Mouse (Mus musculus) lung, embryonic 14.5 days (tissue): Measurements from ENCODE around the gene Dhdds. TPM values are rescaled to one million over a fixed set of nuclear protein-coding genes. Genes with fewer than 3 reads are reported as not detected.
A peak's percentile ranks its signal among the peaks of the same experiment; 100 is the strongest.

Experiments
- ATAC-seq: fragments of 200-750 bp; cut with Nextera tagmentation; 2 replicates; pipeline ENCODE4 v1.8.0; 2017; ENCODE audit warnings: mild to moderate bottlenecking, moderate TSS enrichment, moderate library complexity; ENCODE audit not compliant: insufficient read depth
- DNase-seq: peaks from one replicate; pipeline ENCODE4 v3.0.0-alpha.2; 2015
- H3K27ac ChIP-seq: fragments of 300-500 bp; sonication (generic); 2 replicates; pipeline ENCODE4 v1.5.1; 2014; ENCODE audit warnings: low read depth, mild to moderate bottlenecking, moderate library complexity
- H3K27me3 ChIP-seq: fragments of 300-500 bp; sonication (generic); 2 replicates; pipeline ENCODE4 v1.6.1; 2014; ENCODE audit warnings: low read length, control low read depth; ENCODE audit not compliant: insufficient read depth
- H3K36me3 ChIP-seq: fragments of 300-500 bp; sonication (generic); 2 replicates; pipeline ENCODE4 v1.6.1; 2014; ENCODE audit warnings: control low read depth; ENCODE audit not compliant: insufficient read depth
- H3K4me1 ChIP-seq: fragments of 300-500 bp; sonication (generic); 2 replicates; pipeline ENCODE4 v1.6.1; 2014; ENCODE audit warnings: antibody characterized with exemption, control low read depth; ENCODE audit not compliant: insufficient read depth
- H3K4me2 ChIP-seq: fragments of 300-500 bp; sonication (generic); 2 replicates; pipeline ENCODE4 v1.6.1; 2014; ENCODE audit warnings: mild to moderate bottlenecking
- H3K4me3 ChIP-seq: fragments of 300-500 bp; sonication (generic); 2 replicates; pipeline ENCODE4 v1.5.1; 2014; ENCODE audit warnings: low read depth, low read length
- H3K9ac ChIP-seq: fragments of 300-500 bp; sonication (generic); 2 replicates; pipeline ENCODE4 v1.6.1; 2014
- H3K9me3 ChIP-seq: fragments of 300-500 bp; sonication (generic); 2 replicates; pipeline ENCODE4 v1.6.1; 2016; ENCODE audit warnings: low read depth, low read length, control low read depth
- CTCF ChIP-seq: IDR thresholded peaks from 2 replicates; pipeline ENCODE4 v1.5.1; 2016; ENCODE audit warnings: antibody characterized with exemption, low read depth
- WGBS: fragments of 180-500 bp; shearing (Covaris S2); extraction: QIAGEN DNeasy Blood & Tissue Kit; methylation state at CpG from one replicate; pipeline ENCODE4 v1.1.7; 2014; 5-methylcytosine and 5-hydroxymethylcytosine counted together
- polyA plus RNA-seq: library from polyadenylated mRNA; unstranded; fragments of >200 nt; fragmentation: Nextera tagmentation; extraction: Ambion mirVana; gene quantifications from 2 replicates; pipeline ENCODE4 v1.2.1, GENCODE M21; 2014

Dhdds gene
- 43.7 and 45.6 TPM in 2 replicates for polyA plus RNA-seq

DNA sequence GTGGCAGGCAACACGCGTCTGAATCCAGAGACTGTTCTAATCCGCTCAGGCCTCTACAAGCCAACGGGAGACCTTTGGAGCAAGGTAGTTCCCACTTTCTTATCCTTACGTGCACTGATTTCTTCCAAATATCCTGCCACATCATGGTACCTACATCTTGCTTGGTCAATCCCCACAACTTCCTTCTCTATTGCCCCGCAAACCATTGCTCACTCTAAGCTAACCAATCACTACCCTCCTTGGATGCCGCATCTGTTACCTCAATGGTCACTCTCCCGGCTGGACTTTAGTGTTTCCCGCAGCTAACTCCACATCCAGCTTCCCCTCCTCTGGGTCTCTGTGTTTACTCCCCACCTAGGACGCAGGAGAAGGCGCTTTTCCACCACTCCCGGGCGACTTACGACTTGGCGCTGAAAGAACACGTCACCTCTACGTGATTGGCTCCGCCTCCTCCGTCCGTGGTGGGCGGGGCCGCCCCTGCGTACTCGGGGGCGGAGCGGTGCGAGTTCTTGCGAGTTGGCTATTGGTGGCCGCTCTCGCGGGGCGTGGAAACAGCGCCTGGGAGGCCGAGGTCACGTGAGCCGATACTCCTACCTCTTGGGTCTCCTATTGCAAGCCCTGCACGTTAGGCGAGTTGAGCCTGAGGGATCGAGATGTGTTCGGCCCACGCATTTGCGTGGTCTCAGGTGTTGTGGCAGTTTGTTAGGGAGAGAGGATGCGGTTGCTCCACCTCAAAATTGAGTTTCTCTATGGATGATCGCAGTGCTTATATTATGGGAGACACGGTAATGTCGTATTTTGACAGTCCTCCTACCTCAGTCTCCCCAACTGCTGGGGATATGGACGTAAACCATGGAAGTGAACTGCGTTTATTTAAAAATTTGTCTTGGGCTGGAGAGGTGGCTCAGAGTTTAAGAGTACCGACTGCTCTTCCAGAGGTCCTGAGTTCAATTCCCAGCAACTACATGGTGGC, at the start of gene Dhdds:
Gene Dhdds (minus strand): TSS at position 453 of the 973 bp plus-strand sequence.
- Histone ChIP-seq H3K4me1 (no peaks in the 10 kb centered on the region), H3K4me2 (peak within 1 kb of the TSS; percentile 88), H3K27me3 (no peaks in the 10 kb centered on the region), H3K9me3 (no peaks in the 10 kb centered on the region), H3K27ac (0 out of 2 replicates have a peak within 1 kb of the TSS, but pooled peaks have one; percentile 15), H3K4me3 (peak within 1 kb of the TSS; percentile 77), H3K9ac (peak within 1 kb of the TSS; percentile 73), H3K36me3 (peaks cover 18% of the 10 kb centered on the region)
- ATAC-seq = peak; percentile 99
- WGBS = under 1% methylated on average over 49 of the region's 49 CpGs
- no peak for TF ChIP-seq CTCF
- peak; percentile 100 for DNase-seq

DNA sequence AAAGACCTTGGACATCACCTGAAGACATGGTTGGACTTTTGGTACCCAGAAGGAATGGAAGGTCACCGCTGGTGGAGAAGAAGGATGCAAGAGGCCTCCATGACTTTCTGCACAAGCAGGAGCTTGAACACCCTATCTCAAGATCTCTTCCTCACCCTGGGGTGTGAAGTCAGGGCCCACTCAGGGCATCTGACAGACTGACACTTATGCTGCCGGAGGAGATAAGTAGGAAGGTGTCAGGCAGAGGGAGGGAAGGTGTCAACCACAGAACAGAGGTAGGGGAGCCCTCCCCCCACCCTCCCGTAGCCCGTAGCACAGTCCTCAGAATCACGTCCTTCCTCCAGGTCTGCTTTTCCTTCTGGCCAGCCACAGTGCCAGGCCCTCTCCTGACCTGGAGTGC, 46.9 kb upstream of the Dhdds start:
- Histone ChIP-seq H3K4me3 (no peak overlapping the region), H3K27ac (no peak overlapping the region), H3K36me3 (no peaks in the 10 kb centered on the region), H3K9ac (no peak overlapping the region), H3K4me1 (peaks cover 2% of the 10 kb centered on the region), H3K4me2 (no peak overlapping the region), H3K9me3 (no peaks in the 10 kb centered on the region), H3K27me3 (no peaks in the 10 kb centered on the region)
- 45% methylated on average over 5 of the region's 5 CpGs for WGBS
- ATAC-seq (no peak), DNase-seq (no peak)
- TF ChIP-seq CTCF = no peak

DNA sequence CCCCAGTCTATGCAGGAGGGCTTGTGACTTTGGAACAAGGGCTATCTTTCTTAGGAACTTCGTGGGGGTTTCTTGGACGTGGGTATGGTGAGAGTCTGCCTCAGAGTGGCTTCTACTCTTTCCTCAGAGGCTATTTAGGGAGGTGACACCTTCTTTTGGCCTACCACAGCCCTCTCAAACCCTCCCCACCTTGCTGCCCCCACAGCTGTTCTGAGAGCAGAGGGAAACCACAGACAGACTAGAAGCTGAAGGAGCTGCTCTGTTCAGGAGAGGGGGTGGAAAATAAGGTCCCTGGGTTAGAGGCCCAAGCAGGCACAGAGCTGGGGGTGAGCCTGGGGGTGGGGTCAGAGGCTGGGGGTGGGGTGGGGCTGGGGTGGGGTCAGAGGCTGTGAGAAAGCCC, 42.3 kb upstream of the Dhdds start:
- Histone ChIP-seq H3K4me1 (no peaks in the 10 kb centered on the region), H3K27ac (no peak overlapping the region), H3K4me3 (no peak overlapping the region), H3K4me2 (no peak overlapping the region), H3K9me3 (no peaks in the 10 kb centered on the region), H3K9ac (no peak overlapping the region), H3K27me3 (no peaks in the 10 kb centered on the region), H3K36me3 (no peaks in the 10 kb centered on the region)
- ATAC-seq = no peak
- no peak for DNase-seq
- no peak for TF ChIP-seq CTCF
- WGBS = 25% methylated on average over 2 of the region's 2 CpGs

DNA sequence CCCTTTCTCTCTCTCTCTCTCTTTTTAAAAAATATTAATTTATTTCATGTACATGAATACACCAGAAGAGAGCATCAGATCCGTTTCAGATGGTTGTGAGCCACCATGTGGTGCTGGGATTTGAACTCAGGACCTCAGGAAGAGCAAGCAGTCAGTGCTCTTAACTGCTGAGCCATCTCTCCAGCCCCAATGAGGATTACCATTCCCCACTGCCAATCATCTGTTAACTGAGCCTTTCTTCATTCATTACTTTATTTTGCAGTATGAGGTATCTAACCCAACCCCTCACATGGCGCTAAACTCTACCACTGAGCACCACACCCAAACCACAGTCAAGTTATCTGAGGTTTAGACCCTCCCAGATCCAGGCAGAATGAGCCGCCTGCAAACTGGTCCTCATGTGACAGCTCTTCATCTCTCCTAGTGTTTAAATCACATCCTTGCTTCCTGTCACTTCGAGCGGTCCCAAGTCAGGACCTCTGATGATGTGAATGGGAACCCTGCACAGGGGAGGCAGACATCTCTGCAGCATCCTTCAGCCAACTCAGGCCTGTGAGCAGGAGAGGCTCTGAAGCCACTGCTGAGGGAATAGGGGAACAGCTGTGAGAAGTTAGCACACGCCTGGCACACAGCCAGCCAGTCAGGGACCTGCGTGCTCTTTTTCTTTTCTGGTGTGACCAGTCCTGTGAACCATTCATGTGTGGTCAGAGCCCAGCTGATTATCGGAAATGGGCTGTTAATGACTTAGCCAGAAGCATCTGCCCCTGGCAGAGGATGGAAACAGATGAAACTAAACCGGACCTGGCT, 40.8 kb upstream of the Dhdds start:
- no peaks in the 10 kb centered on the region for H3K36me3 ChIP-seq
- WGBS = 30% methylated on average over 9 of the region's 9 CpGs
- H3K4me2 ChIP-seq = no peak overlapping the region
- ATAC-seq = peak; percentile 74; the same call in 1 of the 2 replicates
- H3K27ac ChIP-seq = no peak overlapping the region
- no peak overlapping the region for H3K9ac ChIP-seq
- peak; percentile 90 for DNase-seq
- no peaks in the 10 kb centered on the region for H3K27me3 ChIP-seq
- no peaks in the 10 kb centered on the region for H3K4me1 ChIP-seq
- no peak overlapping the region for H3K4me3 ChIP-seq
- H3K9me3 ChIP-seq = no peaks in the 10 kb centered on the region
- no peak for TF ChIP-seq CTCF

DNA sequence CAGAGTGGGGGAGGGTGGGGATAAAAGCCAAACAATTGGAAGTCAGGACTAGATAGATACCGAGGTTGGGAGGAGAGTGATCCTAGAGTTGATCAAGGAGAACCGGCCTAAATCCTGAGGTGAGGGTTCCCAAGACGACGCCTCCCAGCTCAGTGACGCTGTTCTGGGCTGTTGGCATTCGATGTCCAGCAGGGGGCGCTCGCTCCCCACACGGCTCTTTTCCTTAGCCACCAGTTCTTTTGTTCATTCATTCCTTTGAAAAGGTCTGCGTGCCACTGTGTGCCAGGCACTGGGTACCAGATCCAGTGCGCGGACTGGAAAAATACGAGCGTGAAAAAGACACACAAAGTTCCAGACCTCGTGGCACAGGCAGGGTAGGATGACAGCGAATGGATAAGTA, 35.2 kb upstream of the Dhdds start:
- no peaks in the 10 kb centered on the region for H3K4me1 ChIP-seq
- H3K4me3 ChIP-seq = no peak overlapping the region
- H3K9me3 ChIP-seq = no peaks in the 10 kb centered on the region
- H3K9ac ChIP-seq = no peak overlapping the region
- WGBS = 5% methylated on average over 16 of the region's 16 CpGs
- H3K27me3 ChIP-seq = no peaks in the 10 kb centered on the region
- TF ChIP-seq CTCF = peak; percentile 98
- ATAC-seq = no peak; the same call in 1 of the 2 replicates
- H3K27ac ChIP-seq = no peak overlapping the region
- DNase-seq = peak; percentile 89
- no peaks in the 10 kb centered on the region for H3K36me3 ChIP-seq
- H3K4me2 ChIP-seq = no peak overlapping the region

DNA sequence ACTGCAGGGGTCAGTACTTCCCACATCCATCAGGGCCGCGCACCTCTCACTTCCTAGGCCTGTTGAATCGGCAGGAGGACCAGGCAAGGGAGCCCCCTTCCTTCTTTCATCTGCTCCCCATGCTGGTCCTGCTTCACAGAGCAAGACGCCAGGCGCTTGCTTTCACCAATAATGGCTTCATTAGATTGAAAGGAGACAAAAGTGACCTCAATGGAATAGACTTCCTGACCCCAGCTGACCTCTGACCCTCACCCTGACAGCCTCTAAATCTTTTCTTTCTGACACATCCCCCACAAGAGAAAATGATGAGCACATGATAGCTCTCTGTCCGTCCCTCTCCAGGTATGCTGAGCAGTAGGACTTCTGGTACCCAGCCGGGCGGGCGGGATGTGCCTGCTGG, 25.1 kb upstream of the Dhdds start:
- DNase-seq = no peak
- no peak for ATAC-seq
- Histone ChIP-seq H3K36me3 (no peaks in the 10 kb centered on the region), H3K9ac (no peak overlapping the region), H3K27me3 (no peaks in the 10 kb centered on the region), H3K4me1 (no peaks in the 10 kb centered on the region), H3K9me3 (no peaks in the 10 kb centered on the region), H3K27ac (no peak overlapping the region), H3K4me2 (no peak overlapping the region), H3K4me3 (no peak overlapping the region)
- WGBS = 58% methylated on average over 9 of the region's 9 CpGs
- TF ChIP-seq CTCF = no peak

DNA sequence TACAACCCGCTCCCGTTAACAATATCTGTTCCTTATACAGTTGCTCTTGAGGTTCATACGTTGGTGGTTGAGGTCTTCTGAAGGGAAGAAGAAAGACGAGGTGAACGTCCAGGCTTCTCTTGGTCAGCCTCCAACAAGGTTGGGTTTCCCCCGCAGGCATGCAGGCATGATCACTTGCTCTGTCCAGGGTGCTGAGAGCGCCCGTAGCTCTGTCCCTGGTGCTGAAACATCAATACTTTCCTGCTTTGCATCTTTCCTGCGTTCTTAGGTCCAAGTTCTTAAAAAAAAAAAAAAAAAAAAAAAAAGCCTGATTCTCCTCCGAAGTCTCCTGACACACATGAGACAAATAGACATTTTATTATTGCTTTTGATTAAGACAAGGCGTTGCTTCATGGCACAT, 19.9 kb upstream of the Dhdds start:
- no peaks in the 10 kb centered on the region for H3K4me1 ChIP-seq
- peak; percentile 92 for DNase-seq
- 1% methylated on average over 11 of the region's 11 CpGs for WGBS
- no peak overlapping the region for H3K9ac ChIP-seq
- no peaks in the 10 kb centered on the region for H3K36me3 ChIP-seq
- no peak overlapping the region for H3K27ac ChIP-seq
- TF ChIP-seq CTCF = no peak
- H3K4me2 ChIP-seq = no peak overlapping the region
- ATAC-seq = no peak
- peaks cover 42% of the 10 kb centered on the region for H3K27me3 ChIP-seq
- H3K4me3 ChIP-seq = no peak overlapping the region
- no peaks in the 10 kb centered on the region for H3K9me3 ChIP-seq
